Mouse (Mus musculus): Measurements from ENCODE around the gene Srek1. TPM values are rescaled to one million over a fixed set of nuclear protein-coding genes. Genes with fewer than 3 reads are reported as not detected.

Srek1 gene
- polyA plus RNA-seq, 1 experiment from 2014 or later = 64.1 TPM

GRCm38 (mm10) chr13:103710359-103710781 lies 64.0 kb downstream of the Srek1 start:
- Histone ChIP-seq H3K9me3 (no peaks in the 10 kb centered on the region), H3K4me1 (no peaks in the 10 kb centered on the region), H3K9ac (no peak overlapping the region), H3K36me3 (no peaks in the 10 kb centered on the region), H3K27ac (no peak overlapping the region), H3K27me3 (replicated peaks) (no peaks in the 10 kb centered on the region), H3K4me2 (no peak overlapping the region), H3K4me3 (replicated peaks) (no peak overlapping the region)
- 55% methylated on average over 7 of the region's 7 CpGs for WGBS
- no peak for ATAC-seq (ENCODE audit: insufficient read depth, low FRiP score, low read depth)

GRCm38 (mm10) chr13:103705436-103705978 lies 68.9 kb downstream of the Srek1 start:
- H3K27ac ChIP-seq = no peak overlapping the region
- no peaks in the 10 kb centered on the region for H3K36me3 ChIP-seq
- H3K4me1 ChIP-seq = no peaks in the 10 kb centered on the region
- 68% methylated on average over 6 of the region's 6 CpGs for WGBS
- ATAC-seq (ENCODE audit: insufficient read depth, low FRiP score, low read depth) = no peak; the same call in 1 of the 2 replicates
- H3K27me3 ChIP-seq (replicated peaks) = no peaks in the 10 kb centered on the region
- no peak overlapping the region for H3K9ac ChIP-seq
- no peaks in the 10 kb centered on the region for H3K9me3 ChIP-seq
- H3K4me2 ChIP-seq = no peak overlapping the region
- no peak overlapping the region for H3K4me3 ChIP-seq (replicated peaks)

GRCm38 (mm10) chr13:103703833-103704232 lies 70.6 kb downstream of the Srek1 start:
- WGBS = 50% methylated on average over 6 of the region's 6 CpGs
- peak; percentile 52; the same call in 1 of the 2 replicates for ATAC-seq (ENCODE audit: insufficient read depth, low FRiP score, low read depth)
- no peaks in the 10 kb centered on the region for H3K27me3 ChIP-seq (replicated peaks)
- H3K36me3 ChIP-seq = no peaks in the 10 kb centered on the region
- H3K4me1 ChIP-seq = no peaks in the 10 kb centered on the region
- 0 out of 2 replicates have a peak overlapping the region, but pooled peaks have one; percentile 38 for H3K27ac ChIP-seq
- H3K9ac ChIP-seq = no peak overlapping the region
- H3K9me3 ChIP-seq = no peaks in the 10 kb centered on the region
- no peak overlapping the region for H3K4me2 ChIP-seq
- no peak overlapping the region for H3K4me3 ChIP-seq (replicated peaks)

- H3K4me3 ChIP-seq (replicated peaks) = no peak overlapping the region
- H3K4me2 ChIP-seq = no peak overlapping the region
- ATAC-seq (ENCODE audit: insufficient read depth, low FRiP score, low read depth) = peak; percentile 62; the same call in 1 of the 2 replicates
- H3K9ac ChIP-seq = no peak overlapping the region
- no peaks in the 10 kb centered on the region for H3K27me3 ChIP-seq (replicated peaks)
- no peaks in the 10 kb centered on the region for H3K4me1 ChIP-seq
- 32% methylated on average over 7 of the region's 7 CpGs for WGBS
- H3K9me3 ChIP-seq = no peaks in the 10 kb centered on the region
- 0 out of 2 replicates have a peak overlapping the region, but pooled peaks have one; percentile 38 for H3K27ac ChIP-seq
- H3K36me3 ChIP-seq = no peaks in the 10 kb centered on the region
Measured at GRCm38 (mm10) chr13:103703386-103703785, 71.0 kb downstream of the Srek1 start.

GRCm38 (mm10) chr13:103702266-103702665 lies 72.1 kb downstream of the Srek1 start:
- 79% methylated on average over 3 of the region's 3 CpGs for WGBS
- no peak for ATAC-seq (ENCODE audit: insufficient read depth, low FRiP score, low read depth)

GRCm38 (mm10) chr13:103700752-103701151 lies 73.7 kb downstream of the Srek1 start:
- no peak overlapping the region for H3K4me2 ChIP-seq
- ATAC-seq (ENCODE audit: insufficient read depth, low FRiP score, low read depth) = no peak
- H3K9ac ChIP-seq = no peak overlapping the region
- H3K4me1 ChIP-seq = no peaks in the 10 kb centered on the region
- 76% methylated on average over 2 of the region's 2 CpGs for WGBS
- H3K27ac ChIP-seq = no peak overlapping the region
- no peak overlapping the region for H3K4me3 ChIP-seq (replicated peaks)
- H3K36me3 ChIP-seq = no peaks in the 10 kb centered on the region
- H3K9me3 ChIP-seq = no peaks in the 10 kb centered on the region
- no peaks in the 10 kb centered on the region for H3K27me3 ChIP-seq (replicated peaks)

More at GRCm38 (mm10) chr13:103702266-103702665, 72.1 kb downstream of the Srek1 start:
- Histone ChIP-seq H3K27ac (no peak overlapping the region), H3K9ac (no peak overlapping the region), H3K4me3 (replicated peaks) (no peak overlapping the region), H3K4me2 (no peak overlapping the region), H3K27me3 (replicated peaks) (no peaks in the 10 kb centered on the region), H3K36me3 (no peaks in the 10 kb centered on the region), H3K4me1 (no peaks in the 10 kb centered on the region), H3K9me3 (no peaks in the 10 kb centered on the region)

GRCm38 (mm10) chr13:103697993-103698392 lies 76.4 kb downstream of the Srek1 start:
- Histone ChIP-seq H3K4me3 (replicated peaks) (no peak overlapping the region), H3K36me3 (no peaks in the 10 kb centered on the region), H3K4me1 (no peaks in the 10 kb centered on the region), H3K27me3 (replicated peaks) (no peaks in the 10 kb centered on the region), H3K9ac (no peak overlapping the region), H3K9me3 (no peaks in the 10 kb centered on the region), H3K4me2 (no peak overlapping the region), H3K27ac (no peak overlapping the region)
- WGBS = 50% methylated on average over 9 of the region's 9 CpGs
- ATAC-seq (ENCODE audit: insufficient read depth, low FRiP score, low read depth) = no peak

GRCm38 (mm10) chr13:103696164-103696563 lies 78.2 kb downstream of the Srek1 start:
- Histone ChIP-seq H3K4me1 (no peaks in the 10 kb centered on the region), H3K4me3 (replicated peaks) (no peak overlapping the region), H3K27ac (no peak overlapping the region), H3K9me3 (no peaks in the 10 kb centered on the region), H3K9ac (no peak overlapping the region), H3K36me3 (no peaks in the 10 kb centered on the region), H3K27me3 (replicated peaks) (no peaks in the 10 kb centered on the region), H3K4me2 (no peak overlapping the region)
- 33% methylated on average over 9 of the region's 9 CpGs for WGBS
- ATAC-seq (ENCODE audit: insufficient read depth, low FRiP score, low read depth) = no peak

GRCm38 (mm10) chr13:103695456-103695855 lies 79.0 kb downstream of the Srek1 start:
- no peak overlapping the region for H3K9ac ChIP-seq
- no peaks in the 10 kb centered on the region for H3K4me1 ChIP-seq
- no peak overlapping the region for H3K4me3 ChIP-seq (replicated peaks)
- 53% methylated on average over 6 of the region's 6 CpGs for WGBS
- no peak for ATAC-seq (ENCODE audit: insufficient read depth, low FRiP score, low read depth)
- H3K27me3 ChIP-seq (replicated peaks) = no peaks in the 10 kb centered on the region
- no peak overlapping the region for H3K27ac ChIP-seq
- no peak overlapping the region for H3K4me2 ChIP-seq
- H3K9me3 ChIP-seq = no peaks in the 10 kb centered on the region
- H3K36me3 ChIP-seq = no peaks in the 10 kb centered on the region

Other genes with a start within 250 kb of the Srek1 start
- gene Erbin, start 145.9 kb upstream of the Srek1 start, polyA plus RNA-seq (2015; fragmentation: Nextera tagmentation; extraction: Ambion mirVana) = 17.9 and 18.5 TPM in 2 replicates